Mouse (Mus musculus) intestine, embryonic 15.5 days (tissue): ENCODE data around the gene Ldlrad3. TPM values are rescaled to one million over a fixed set of nuclear protein-coding genes. Genes with fewer than 3 reads are reported as not detected.

ENCODE experiments used
- ATAC-seq: fragments of 200-750 bp; cut with Nextera tagmentation; 2 replicates; pipeline ENCODE4 v1.8.0; 2017; ENCODE audit warnings: moderate TSS enrichment, moderate library complexity
- H3K27ac ChIP-seq: fragments of 300-500 bp; sonication (generic); 2 replicates; pipeline ENCODE4 v1.5.1; 2015; ENCODE audit warnings: mild to moderate bottlenecking, inconsistent platforms
- H3K27me3 ChIP-seq: fragments of 300-500 bp; sonication (generic); replicated peaks from 2 replicates; pipeline ENCODE4 v1.6.1; 2015; ENCODE audit warnings: inconsistent platforms
- H3K36me3 ChIP-seq: fragments of 300-500 bp; sonication (generic); 2 replicates; pipeline ENCODE4 v1.6.1; 2015; ENCODE audit warnings: inconsistent platforms
- H3K4me1 ChIP-seq: fragments of 300-500 bp; sonication (generic); replicated peaks from 2 replicates; pipeline ENCODE4 v1.6.1; 2015; ENCODE audit warnings: inconsistent platforms
- H3K4me2 ChIP-seq: fragments of 300-500 bp; sonication (generic); replicated peaks from 2 replicates; pipeline ENCODE4 v1.6.1; 2015; ENCODE audit warnings: mild to moderate bottlenecking, inconsistent platforms
- H3K4me3 ChIP-seq: fragments of 300-500 bp; sonication (generic); replicated peaks from 2 replicates; pipeline ENCODE4 v1.5.1; 2015; ENCODE audit warnings: inconsistent platforms
- H3K9ac ChIP-seq: fragments of 300-500 bp; sonication (generic); 2 replicates; pipeline ENCODE4 v1.6.1; 2015; ENCODE audit warnings: inconsistent platforms
- H3K9me3 ChIP-seq: fragments of 300-500 bp; sonication (generic); 2 replicates; pipeline ENCODE4 v1.6.1; 2016; ENCODE audit warnings: inconsistent platforms
- WGBS: fragments of 180-500 bp; shearing (Covaris S2); methylation state at CpG from one replicate; pipeline ENCODE4 v1.1.7; 2015; 5-methylcytosine and 5-hydroxymethylcytosine counted together
- polyA plus RNA-seq: library from polyadenylated mRNA; unstranded; fragments of >200 nt; fragmentation: Nextera tagmentation; extraction: Ambion mirVana; gene quantifications from 2 replicates; pipeline ENCODE4 v1.2.1, GENCODE M21; 2015

Ldlrad3 gene
- polyA plus RNA-seq, 1 experiment from 2014 or later = 22.7 TPM

GRCm38 (mm10) chr2:102202211-102202770 lies 16.1 kb upstream of the Ldlrad3 start:
- no peak overlapping the region for H3K9ac ChIP-seq
- H3K36me3 ChIP-seq = no peaks in the 10 kb centered on the region
- H3K4me2 ChIP-seq = no peak overlapping the region
- no peak for ATAC-seq
- 0 out of 2 replicates have a peak, but pooled peaks cover 4% of the 10 kb centered on the region for H3K4me1 ChIP-seq
- H3K27me3 ChIP-seq = no peaks in the 10 kb centered on the region
- no peak overlapping the region for H3K27ac ChIP-seq
- WGBS = 60% methylated on average over 2 of the region's 2 CpGs
- H3K9me3 ChIP-seq = no peaks in the 10 kb centered on the region
- H3K4me3 ChIP-seq = no peak overlapping the region

GRCm38 (mm10) chr2:102201198-102201948 lies 15.2 kb upstream of the Ldlrad3 start:
- Histone ChIP-seq H3K36me3 (no peaks in the 10 kb centered on the region), H3K4me1 (0 out of 2 replicates have a peak, but pooled peaks cover 4% of the 10 kb centered on the region), H3K27ac (no peak overlapping the region), H3K4me2 (no peak overlapping the region), H3K4me3 (no peak overlapping the region), H3K9ac (no peak overlapping the region), H3K9me3 (no peaks in the 10 kb centered on the region), H3K27me3 (no peaks in the 10 kb centered on the region)
- peak; percentile 70 for ATAC-seq
- 70% methylated on average over 12 of the region's 14 CpGs for WGBS

- peak; percentile 89 for ATAC-seq
- Histone ChIP-seq H3K4me1 (no peaks in the 10 kb centered on the region), H3K4me3 (no peak overlapping the region), H3K4me2 (no peak overlapping the region), H3K27ac (no peak overlapping the region), H3K36me3 (no peaks in the 10 kb centered on the region), H3K9ac (no peak overlapping the region), H3K27me3 (no peaks in the 10 kb centered on the region), H3K9me3 (no peaks in the 10 kb centered on the region)
- 86% methylated on average over 1 of the region's 1 CpGs for WGBS
Observed at GRCm38 (mm10) chr2:102197332-102197731, 11.1 kb upstream of the Ldlrad3 start.

- Histone ChIP-seq H3K9me3 (no peaks in the 10 kb centered on the region), H3K27me3 (no peaks in the 10 kb centered on the region), H3K4me1 (no peaks in the 10 kb centered on the region), H3K4me2 (no peak overlapping the region), H3K4me3 (no peak overlapping the region), H3K27ac (no peak overlapping the region), H3K9ac (no peak overlapping the region), H3K36me3 (no peaks in the 10 kb centered on the region)
- no peak for ATAC-seq
- WGBS = 51% methylated on average over 8 of the region's 8 CpGs
Observed at GRCm38 (mm10) chr2:102196709-102197108, 10.5 kb upstream of the Ldlrad3 start.

- no peaks in the 10 kb centered on the region for H3K4me1 ChIP-seq
- WGBS = 82% methylated on average over 4 of the region's 4 CpGs
- no peaks in the 10 kb centered on the region for H3K9me3 ChIP-seq
- H3K27ac ChIP-seq = no peak overlapping the region
- ATAC-seq = no peak
- no peaks in the 10 kb centered on the region for H3K27me3 ChIP-seq
- H3K36me3 ChIP-seq = no peaks in the 10 kb centered on the region
- H3K4me2 ChIP-seq = no peak overlapping the region
- no peak overlapping the region for H3K4me3 ChIP-seq
- no peak overlapping the region for H3K9ac ChIP-seq
Observed at GRCm38 (mm10) chr2:102195494-102195893, 9.3 kb upstream of the Ldlrad3 start.

GRCm38 (mm10) chr2:102194247-102194646 lies 8.1 kb upstream of the Ldlrad3 start:
- H3K36me3 ChIP-seq = no peaks in the 10 kb centered on the region
- H3K9me3 ChIP-seq = no peaks in the 10 kb centered on the region
- H3K4me3 ChIP-seq = no peak overlapping the region
- WGBS = 71% methylated on average over 4 of the region's 4 CpGs
- H3K4me1 ChIP-seq = no peaks in the 10 kb centered on the region
- no peak for ATAC-seq
- H3K4me2 ChIP-seq = no peak overlapping the region
- no peak overlapping the region for H3K9ac ChIP-seq
- no peak overlapping the region for H3K27ac ChIP-seq
- no peaks in the 10 kb centered on the region for H3K27me3 ChIP-seq

GRCm38 (mm10) chr2:102192943-102193820 lies 7.0 kb upstream of the Ldlrad3 start:
- Histone ChIP-seq H3K27me3 (no peaks in the 10 kb centered on the region), H3K9me3 (no peaks in the 10 kb centered on the region), H3K4me1 (no peaks in the 10 kb centered on the region), H3K36me3 (no peaks in the 10 kb centered on the region), H3K4me2 (no peak overlapping the region), H3K4me3 (no peak overlapping the region), H3K9ac (no peak overlapping the region), H3K27ac (no peak overlapping the region)
- 92% methylated on average over 16 of the region's 16 CpGs for WGBS
- no peak for ATAC-seq

- H3K4me2 ChIP-seq = no peak overlapping the region
- WGBS = 67% methylated on average over 4 of the region's 4 CpGs
- no peak overlapping the region for H3K9ac ChIP-seq
- H3K9me3 ChIP-seq = no peaks in the 10 kb centered on the region
- ATAC-seq = no peak
- H3K36me3 ChIP-seq = no peaks in the 10 kb centered on the region
- H3K4me1 ChIP-seq = no peaks in the 10 kb centered on the region
- H3K4me3 ChIP-seq = no peak overlapping the region
- H3K27me3 ChIP-seq = no peaks in the 10 kb centered on the region
- H3K27ac ChIP-seq = no peak overlapping the region
Observed at GRCm38 (mm10) chr2:102191736-102192135, 5.6 kb upstream of the Ldlrad3 start.

GRCm38 (mm10) chr2:102190956-102191355 lies 4.8 kb upstream of the Ldlrad3 start:
- H3K4me3 ChIP-seq = no peak overlapping the region
- no peak overlapping the region for H3K4me2 ChIP-seq
- no peaks in the 10 kb centered on the region for H3K9me3 ChIP-seq
- no peaks in the 10 kb centered on the region for H3K27me3 ChIP-seq
- no peaks in the 10 kb centered on the region for H3K36me3 ChIP-seq
- ATAC-seq = no peak
- H3K9ac ChIP-seq = no peak overlapping the region
- H3K27ac ChIP-seq = no peak overlapping the region
- H3K4me1 ChIP-seq = no peaks in the 10 kb centered on the region

- Histone ChIP-seq H3K4me2 (peak overlapping the region; percentile 88), H3K9ac (peak overlapping the region; percentile 81), H3K27me3 (no peaks in the 10 kb centered on the region), H3K9me3 (no peaks in the 10 kb centered on the region), H3K4me3 (peak overlapping the region; percentile 92), H3K4me1 (peaks cover 14% of the 10 kb centered on the region), H3K27ac (peak overlapping the region; percentile 92), H3K36me3 (no peaks in the 10 kb centered on the region)
- peak; percentile 26 for ATAC-seq
- 1% methylated on average over 24 of the region's 24 CpGs for WGBS
Observed at GRCm38 (mm10) chr2:102185069-102185950, 875 bp downstream of the Ldlrad3 start.

GRCm38 (mm10) chr2:102183720-102184480 lies 2.3 kb downstream of the Ldlrad3 start:
- ATAC-seq = no peak
- Histone ChIP-seq H3K4me1 (peaks cover 14% of the 10 kb centered on the region), H3K9me3 (no peaks in the 10 kb centered on the region), H3K9ac (no peak overlapping the region), H3K36me3 (no peaks in the 10 kb centered on the region), H3K27me3 (no peaks in the 10 kb centered on the region), H3K4me2 (no peak overlapping the region), H3K27ac (no peak overlapping the region), H3K4me3 (no peak overlapping the region)
- WGBS = 65% methylated on average over 7 of the region's 7 CpGs
